Mouse (Mus musculus): ENCODE data around the gene Tenm3. TPM values are rescaled to one million over a fixed set of nuclear protein-coding genes. Genes with fewer than 3 reads are reported as not detected.
A peak's percentile ranks its signal among the peaks of the same experiment; 100 is the strongest.

The Tenm3 gene
- total RNA-seq, 2 experiments from 2014 or later = 78.0 to 80.1 TPM

- no peak for TF ChIP-seq CTCF (conservative IDR thresholded peaks at IDR 0.05)
- Histone ChIP-seq H3K27ac (no peak overlapping the region), H3K4me3 (no peak overlapping the region)
- DNase-seq (ENCODE audit: low spot score in 2 of 2) = no peak
Observed at GRCm38 (mm10) chr8:48231882-48232281, 611.9 kb downstream of the Tenm3 start.

DNA sequence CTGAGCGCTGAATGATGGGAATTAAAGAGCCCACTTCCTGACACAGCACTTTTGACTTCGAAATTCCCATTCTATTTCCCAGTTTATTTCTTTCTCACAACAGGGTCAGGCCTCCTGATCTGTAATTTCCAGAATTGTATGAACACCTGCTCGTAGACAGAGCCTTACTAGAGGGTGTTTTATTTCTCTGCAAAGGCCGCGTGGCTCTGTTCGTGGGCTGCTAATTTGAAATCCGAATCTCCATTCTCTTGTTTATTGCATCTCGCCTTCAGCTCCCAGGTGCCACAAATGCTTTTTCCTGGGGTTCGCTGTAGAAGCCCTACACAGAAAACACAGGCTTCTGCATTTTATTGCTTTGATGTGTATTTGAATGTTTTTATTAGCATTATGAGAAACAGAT lies 612.4 kb downstream of the Tenm3 start:
- DNase-seq (ENCODE audit: low spot score in 2 of 2) = no peak
- no peak overlapping the region for H3K4me3 ChIP-seq
- H3K27ac ChIP-seq = no peak overlapping the region
- no peak for TF ChIP-seq CTCF (conservative IDR thresholded peaks at IDR 0.05)

DNA sequence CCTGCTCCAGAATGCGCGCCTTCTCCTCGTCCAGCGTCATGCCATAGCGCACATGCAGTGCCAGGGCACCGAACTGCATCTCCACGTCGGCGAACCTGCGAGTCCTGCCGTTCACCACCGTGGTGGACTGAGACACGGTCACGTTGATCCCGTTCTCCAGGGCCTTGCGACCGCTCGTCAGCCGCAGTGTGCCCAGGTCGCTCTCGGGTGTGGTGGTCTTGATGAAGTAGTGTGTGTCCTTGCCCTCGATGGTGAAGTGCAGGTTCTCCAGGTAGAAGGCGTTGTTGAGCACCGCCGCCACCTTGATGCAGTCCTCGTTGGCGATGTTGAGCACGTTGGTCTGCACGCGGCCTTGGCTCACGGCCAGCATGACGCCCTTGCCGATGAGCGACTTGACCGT lies 615.1 kb downstream of the Tenm3 start:
- DNase-seq (ENCODE audit: low spot score in 2 of 2) = no peak
- H3K4me3 ChIP-seq = no peak overlapping the region
- no peak overlapping the region for H3K27ac ChIP-seq
- no peak for TF ChIP-seq CTCF (conservative IDR thresholded peaks at IDR 0.05)

- no peak overlapping the region for H3K4me3 ChIP-seq
- no peak overlapping the region for H3K27ac ChIP-seq
- TF ChIP-seq CTCF (conservative IDR thresholded peaks at IDR 0.05) = no peak
- no peak for DNase-seq (ENCODE audit: low spot score in 2 of 2)
Observed at GRCm38 (mm10) chr8:48224753-48225152, 619.0 kb downstream of the Tenm3 start.

DNA sequence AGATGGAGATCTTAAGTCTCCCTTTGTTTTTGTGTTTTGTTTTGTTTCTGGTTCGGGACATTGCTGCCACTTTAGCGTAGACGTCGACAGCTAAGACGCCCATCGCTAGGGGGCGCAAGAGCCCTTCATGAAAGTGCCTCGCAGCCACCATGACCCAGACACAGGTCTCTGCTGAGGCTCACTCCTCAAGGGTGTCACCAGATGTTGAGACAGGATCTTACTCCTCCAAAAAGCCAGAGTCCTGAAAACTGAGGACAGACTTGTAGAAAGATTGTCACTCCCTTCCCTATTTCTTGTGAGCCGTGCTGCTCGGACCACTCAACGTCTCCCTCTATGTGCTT lies 621.4 kb downstream of the Tenm3 start:
- no peak overlapping the region for H3K27ac ChIP-seq
- peak; percentile 95 for TF ChIP-seq CTCF (conservative IDR thresholded peaks at IDR 0.05)
- peak overlapping the region; percentile 53 for H3K4me3 ChIP-seq
- DNase-seq (ENCODE audit: low spot score in 2 of 2) = peak; percentile 82 to 86

DNA sequence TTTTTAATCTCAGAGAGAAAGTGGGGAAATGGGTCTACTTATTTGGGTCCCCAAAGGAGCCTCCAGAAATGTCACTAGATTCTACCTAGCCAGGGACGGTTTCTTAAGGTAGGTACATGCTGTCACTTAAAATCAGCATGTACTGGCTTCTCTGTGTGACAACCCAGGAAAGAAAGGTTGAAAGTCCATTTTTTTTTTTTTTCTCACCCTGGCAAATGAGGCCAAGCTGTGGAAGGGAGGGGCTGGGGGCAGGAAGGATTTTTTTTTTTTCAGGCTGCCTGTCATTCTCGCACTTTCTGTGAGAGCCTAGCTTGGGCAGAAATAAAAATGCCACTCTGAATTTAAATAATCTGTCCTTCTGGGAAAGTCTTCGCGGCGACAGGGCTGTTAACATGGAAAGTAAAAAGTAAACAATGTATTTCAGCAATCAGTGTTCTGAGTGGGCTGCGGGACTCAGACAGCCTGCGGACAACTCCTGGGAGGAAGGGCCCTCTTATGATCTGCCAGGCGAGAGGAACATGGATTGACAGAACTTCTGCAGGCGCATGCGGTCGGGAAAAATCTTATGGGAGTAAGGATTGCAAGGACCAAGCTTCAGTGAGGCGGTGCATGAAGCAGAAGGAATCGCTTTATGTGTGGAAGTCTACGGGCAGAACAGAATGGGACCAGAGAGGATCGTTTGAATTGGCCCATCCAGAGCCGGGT lies 621.9 kb downstream of the Tenm3 start:
- Histone ChIP-seq H3K27ac (no peak overlapping the region), H3K4me3 (peak overlapping the region; percentile 53)
- DNase-seq (ENCODE audit: low spot score in 2 of 2) = no peak
- no peak for TF ChIP-seq CTCF (conservative IDR thresholded peaks at IDR 0.05)

DNA sequence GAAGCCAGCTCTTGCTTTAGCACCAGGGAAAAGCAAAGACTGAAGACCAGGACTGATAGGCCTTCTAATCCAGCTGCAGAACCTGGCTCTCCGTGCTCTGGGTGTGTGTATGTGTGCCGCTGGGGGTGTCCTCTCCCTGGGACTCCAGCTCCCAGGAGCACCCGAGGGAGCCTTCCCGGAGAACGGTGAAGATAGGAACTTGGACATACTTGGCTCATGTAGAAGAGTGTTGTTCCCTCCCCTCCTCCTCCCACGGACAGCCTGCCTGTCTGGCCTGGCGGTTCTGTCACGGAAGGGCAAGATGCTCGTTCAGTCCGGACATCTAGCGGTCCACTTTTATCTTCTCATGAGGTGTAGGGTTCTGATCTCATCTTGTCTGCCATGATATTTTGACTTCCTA lies 622.4 kb downstream of the Tenm3 start:
- no peak overlapping the region for H3K27ac ChIP-seq
- H3K4me3 ChIP-seq = peak overlapping the region; percentile 27
- DNase-seq (ENCODE audit: low spot score in 2 of 2) = no peak
- TF ChIP-seq CTCF (conservative IDR thresholded peaks at IDR 0.05) = no peak

- peak overlapping the region; percentile 57 for H3K27ac ChIP-seq
- peak overlapping the region; percentile 27 for H3K4me3 ChIP-seq
- DNase-seq (ENCODE audit: low spot score in 2 of 2) = peak; percentile 39 to 48
- no peak for TF ChIP-seq CTCF (conservative IDR thresholded peaks at IDR 0.05)
Observed at GRCm38 (mm10) chr8:48220529-48221181, 623.1 kb downstream of the Tenm3 start.

DNA sequence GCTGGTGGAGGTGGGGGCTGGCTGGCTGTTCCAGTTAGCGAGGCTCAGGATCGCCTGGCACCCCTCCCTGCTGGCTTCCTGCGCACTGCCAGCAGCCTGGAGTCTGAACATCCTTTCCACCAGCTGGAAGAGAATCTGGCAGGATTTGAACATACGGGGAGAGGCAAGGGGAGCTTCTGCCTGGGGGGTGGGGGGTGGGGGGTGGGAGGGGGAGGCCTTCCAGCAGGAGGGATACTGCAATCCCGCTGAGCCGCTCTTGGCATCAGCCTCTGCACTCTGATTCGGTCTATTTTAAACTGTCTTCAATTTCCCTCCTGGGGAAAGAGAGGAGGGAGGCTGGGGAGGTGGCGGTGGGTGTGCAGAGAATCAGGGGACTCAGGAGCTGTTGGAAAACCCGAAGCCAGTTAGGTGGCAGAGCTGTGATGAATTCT lies 628.7 kb downstream of the Tenm3 start:
- no peak overlapping the region for H3K4me3 ChIP-seq
- DNase-seq (ENCODE audit: low spot score in 2 of 2) = peak; percentile 76 to 86
- no peak overlapping the region for H3K27ac ChIP-seq
- no peak for TF ChIP-seq CTCF (conservative IDR thresholded peaks at IDR 0.05)

- DNase-seq (ENCODE audit: low spot score in 2 of 2) = no peak
- H3K27ac ChIP-seq = no peak overlapping the region
- H3K4me3 ChIP-seq = no peak overlapping the region
- TF ChIP-seq CTCF (conservative IDR thresholded peaks at IDR 0.05) = no peak
Observed at GRCm38 (mm10) chr8:48214386-48214785, 629.4 kb downstream of the Tenm3 start.

GRCm38 (mm10) chr8:48211931-48212330 lies 631.8 kb downstream of the Tenm3 start:
- Histone ChIP-seq H3K4me3 (no peak overlapping the region), H3K27ac (no peak overlapping the region)
- DNase-seq (ENCODE audit: low spot score in 2 of 2) = no peak
- TF ChIP-seq CTCF (conservative IDR thresholded peaks at IDR 0.05) = no peak

DNA sequence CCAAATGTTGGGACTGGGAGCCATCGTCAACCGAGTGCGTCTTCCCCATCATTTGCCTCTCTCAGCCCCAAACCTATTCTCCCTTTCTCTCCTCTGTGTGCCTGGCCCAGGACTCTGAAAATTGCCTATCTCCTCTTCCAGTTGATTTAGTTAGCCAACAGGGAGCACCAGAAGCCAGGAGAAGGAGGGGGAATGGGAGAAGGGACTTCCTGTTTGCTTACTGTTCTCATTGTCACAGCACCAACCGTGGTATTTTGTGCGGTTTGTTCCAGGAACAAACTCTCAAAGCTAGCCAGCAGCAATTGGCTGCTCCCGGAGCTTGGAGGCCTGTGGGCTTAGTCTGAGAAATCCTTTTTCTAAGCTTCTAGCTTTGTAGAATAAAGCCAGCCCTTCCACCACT lies 636.2 kb downstream of the Tenm3 start:
- no peak overlapping the region for H3K4me3 ChIP-seq
- DNase-seq (ENCODE audit: low spot score in 2 of 2) = peak in 1 of 2 experiments; percentile 26
- 0 out of 2 replicates have a peak, but pooled peaks have one; percentile 7 for TF ChIP-seq CTCF (conservative IDR thresholded peaks at IDR 0.05)
- H3K27ac ChIP-seq = peak overlapping the region; percentile 51

GRCm38 (mm10) chr8:48206922-48207321 lies 636.8 kb downstream of the Tenm3 start:
- TF ChIP-seq CTCF (conservative IDR thresholded peaks at IDR 0.05) = peak; percentile 61
- Histone ChIP-seq H3K27ac (peak overlapping the region; percentile 51; the same call in 1 of the 2 replicates), H3K4me3 (no peak overlapping the region)
- DNase-seq (ENCODE audit: low spot score in 2 of 2) = peak in 1 of 2 experiments; percentile 36

- no peak for TF ChIP-seq CTCF (conservative IDR thresholded peaks at IDR 0.05)
- Histone ChIP-seq H3K27ac (no peak overlapping the region), H3K4me3 (no peak overlapping the region)
- DNase-seq (ENCODE audit: low spot score in 2 of 2) = no peak
Observed at GRCm38 (mm10) chr8:48204838-48205345, 638.9 kb downstream of the Tenm3 start.
